Mouse (Mus musculus): ENCODE data around the gene Sept9.

The Sept9 gene

DNA sequence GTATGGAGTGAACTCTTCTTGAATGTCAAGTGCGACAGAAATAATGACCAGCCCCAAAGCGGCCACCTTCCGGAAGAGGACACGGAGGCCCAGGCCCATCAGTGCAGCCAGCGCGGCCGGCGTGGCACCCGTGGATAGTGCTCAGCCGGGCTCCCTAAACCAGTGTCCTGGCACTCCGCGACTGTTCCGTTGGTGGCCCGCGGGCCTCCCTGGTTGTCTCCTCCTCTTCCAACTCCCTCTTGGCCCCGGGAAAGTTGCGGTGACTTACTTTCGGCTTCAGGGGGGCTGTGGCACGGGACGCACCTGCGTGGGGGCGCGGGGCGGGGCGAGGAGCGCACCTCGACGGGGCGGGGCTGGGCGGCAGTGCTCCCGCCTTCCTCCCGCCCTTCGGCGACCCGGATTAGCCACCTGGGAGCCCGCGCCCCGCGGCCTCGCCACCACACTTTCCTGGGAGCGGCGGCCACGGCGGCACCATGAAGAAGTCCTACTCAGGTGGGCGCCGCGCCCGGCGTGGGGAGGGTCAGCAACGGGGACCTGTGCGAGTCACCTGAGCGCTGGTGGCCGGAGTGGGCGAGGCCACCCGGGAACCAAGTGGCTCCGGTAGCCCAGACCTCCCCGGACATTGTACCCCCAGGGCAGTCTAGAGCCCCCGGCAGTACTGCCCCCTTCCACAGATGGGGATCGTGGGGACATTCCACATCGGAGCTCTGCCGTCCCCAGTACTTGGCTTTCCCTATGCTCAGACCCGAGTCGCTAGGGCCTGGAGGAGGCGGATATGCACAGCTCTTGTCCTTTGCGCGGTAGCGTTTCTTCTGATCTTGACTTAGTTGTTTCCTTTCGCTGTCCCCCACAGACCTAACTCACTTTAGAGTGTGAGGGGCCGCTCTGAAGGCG is at the start of gene Sept9:
TSS of gene Sept9 (plus strand) at position 380 of the 894 bp plus-strand sequence.
- peak; percentile 20 for DNase-seq (ENCODE audit: low spot score)

DNA sequence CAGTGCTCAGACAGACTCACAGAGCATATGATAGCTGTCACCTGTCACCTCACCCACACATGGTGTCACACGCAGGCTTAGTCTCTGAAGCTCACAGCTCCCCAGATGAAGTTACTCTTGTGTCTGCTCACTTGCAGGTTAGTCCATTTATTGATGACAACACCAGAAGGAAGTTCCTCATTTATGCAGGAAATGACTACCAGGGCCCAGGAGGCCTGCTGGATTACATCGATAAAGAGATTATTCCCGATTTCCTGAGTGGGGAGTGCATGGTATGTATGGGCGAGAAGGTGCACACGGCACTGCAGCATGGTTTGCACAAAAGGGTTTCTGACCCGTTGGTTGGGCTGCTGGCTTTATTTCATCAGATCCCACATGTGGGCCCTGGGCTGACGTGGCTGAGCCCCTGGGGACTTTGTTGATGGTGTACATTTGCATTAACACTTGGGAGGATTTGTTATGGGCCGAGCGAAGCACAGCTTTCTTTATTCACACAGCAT is 48.9 kb upstream of the Sept9 start:
- no peak for DNase-seq (ENCODE audit: low spot score)

DNA sequence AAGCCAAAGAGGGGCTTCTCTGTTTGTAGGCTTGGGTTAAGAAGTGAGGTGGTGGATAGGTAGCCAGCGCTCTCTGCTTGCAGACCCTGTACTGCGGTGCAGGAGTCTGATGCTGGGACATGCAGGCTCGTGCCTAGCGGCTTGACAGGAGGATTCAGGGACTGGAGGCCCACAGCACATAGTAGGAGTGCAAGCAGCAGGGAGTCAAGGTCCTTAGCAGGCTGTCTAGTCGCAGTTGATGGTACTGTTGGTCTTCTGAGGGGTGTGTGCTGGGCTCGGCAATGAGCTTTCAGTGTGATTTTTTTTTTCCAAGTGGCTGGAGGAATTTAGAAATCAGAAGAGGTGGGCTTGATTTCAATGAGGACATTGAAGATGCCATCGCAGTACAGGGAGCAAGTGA is 48.0 kb upstream of the Sept9 start:
- no peak for DNase-seq (ENCODE audit: low spot score)

DNA sequence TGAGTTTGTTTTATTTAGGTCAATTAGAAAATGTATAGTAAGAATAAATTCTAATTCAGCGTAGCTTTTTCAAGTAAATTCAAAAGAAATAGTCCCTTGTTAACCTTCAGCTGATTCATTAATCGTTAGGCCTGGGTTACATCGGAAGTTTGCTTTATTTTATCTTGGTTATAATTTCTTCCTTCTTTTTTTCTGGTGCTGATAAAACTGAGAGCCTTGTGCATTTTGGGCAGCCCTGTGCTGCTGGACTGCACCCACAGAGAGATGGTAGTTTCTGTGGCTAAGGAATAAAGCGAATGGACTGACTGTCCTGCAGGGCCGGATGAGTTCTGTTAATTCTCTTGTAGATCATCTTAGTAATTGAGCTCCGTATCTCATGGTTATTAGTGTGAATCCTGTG is 46.9 kb upstream of the Sept9 start:
- DNase-seq (ENCODE audit: low spot score): no peak

DNA sequence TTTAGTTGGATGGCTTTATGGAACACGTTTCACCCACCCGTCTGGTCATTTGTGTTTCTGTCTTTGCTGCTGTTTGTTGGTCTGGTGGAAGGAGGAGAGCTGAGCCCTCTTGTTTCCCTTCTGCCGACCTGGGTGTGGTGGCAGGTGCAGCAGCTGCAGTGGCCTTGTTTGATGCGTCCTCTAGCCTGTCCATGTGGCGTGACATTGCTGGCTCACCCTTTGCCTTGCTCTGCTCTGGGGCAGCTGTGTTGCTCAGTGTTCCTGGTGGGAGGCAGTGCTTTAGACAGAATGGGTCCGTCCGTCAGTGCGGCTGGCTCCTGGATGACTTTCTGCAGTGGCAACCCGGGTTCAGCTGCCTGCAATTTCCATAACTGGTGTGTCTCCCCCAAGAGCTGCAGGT is 45.9 kb upstream of the Sept9 start:
- DNase-seq (ENCODE audit: low spot score): no peak

DNA sequence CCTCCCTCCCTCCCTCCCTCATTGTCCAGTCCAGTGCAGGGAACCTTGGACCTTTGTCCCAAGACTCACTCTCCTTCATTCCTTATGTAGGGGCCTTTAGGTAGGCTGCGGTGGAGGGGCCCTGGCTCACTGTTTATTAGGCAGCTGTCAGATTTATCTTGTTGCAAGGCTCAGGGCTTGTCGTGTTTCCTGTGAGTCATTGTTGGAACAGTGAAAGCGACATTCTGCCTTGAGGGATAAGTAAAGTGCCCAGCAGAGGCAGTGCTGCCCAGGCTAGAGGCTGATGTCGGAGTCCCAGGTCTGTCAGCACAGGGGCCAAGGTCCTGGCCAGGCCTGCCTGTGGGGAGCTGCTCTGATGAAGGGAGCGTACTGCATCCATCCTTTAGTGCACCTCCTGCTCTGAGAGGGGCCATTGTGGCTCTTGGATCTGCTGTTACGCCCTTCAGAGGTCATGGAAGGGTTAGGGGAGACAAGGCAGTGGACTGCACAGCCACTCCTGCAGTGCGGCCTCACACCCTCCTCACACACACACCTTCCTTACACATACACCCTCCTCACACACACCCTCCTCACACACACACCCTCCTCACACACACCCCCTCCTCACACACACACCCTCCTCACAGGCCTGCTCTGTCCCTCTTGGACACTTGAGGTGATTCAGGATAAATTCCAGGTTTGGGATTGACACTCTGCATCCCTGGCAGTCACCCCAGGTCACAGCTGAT is 45.2 kb upstream of the Sept9 start:
- DNase-seq (ENCODE audit: low spot score): no peak

DNA sequence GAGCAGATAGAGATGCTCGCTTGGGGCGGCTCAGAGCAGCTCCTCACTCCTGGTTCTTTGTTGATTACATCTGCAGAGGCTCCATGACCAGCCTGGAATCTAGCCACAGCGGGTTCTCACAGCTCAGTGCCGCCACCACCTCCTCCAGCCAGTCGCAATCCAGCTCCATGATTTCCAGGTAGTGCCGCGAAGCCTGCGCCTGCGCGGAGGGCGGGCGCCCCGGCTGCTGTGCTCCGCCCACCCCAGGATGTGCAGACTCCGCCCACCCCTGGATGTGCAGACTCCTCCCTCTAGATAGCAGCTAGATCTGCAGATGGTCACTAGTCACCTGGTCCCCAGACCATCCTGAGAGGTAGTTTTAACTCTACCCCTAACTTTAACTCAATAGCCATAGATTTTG is 42.7 kb upstream of the Sept9 start:
- DNase-seq (ENCODE audit: low spot score): no peak

DNA sequence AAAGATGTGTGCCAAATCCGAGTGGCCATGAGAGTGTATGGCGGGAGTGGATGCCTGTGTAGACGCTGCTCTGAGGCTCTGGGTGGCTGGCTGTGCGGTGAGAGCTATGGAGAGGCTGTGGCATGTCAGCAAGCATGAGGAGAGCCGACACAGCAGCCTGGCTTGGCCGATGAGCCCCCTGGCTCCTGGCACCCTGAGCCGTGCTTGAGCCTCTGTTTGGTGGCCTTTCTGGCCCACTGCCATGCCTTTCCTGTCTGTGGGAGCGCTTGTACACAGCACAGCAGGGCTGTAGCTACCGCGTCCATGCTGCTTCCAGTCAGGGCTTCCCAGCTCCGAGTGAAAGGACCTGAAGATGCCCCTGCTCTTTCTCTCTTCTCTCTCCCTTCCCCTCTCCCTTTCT is 41.1 kb upstream of the Sept9 start:
- no peak for DNase-seq (ENCODE audit: low spot score)

DNA sequence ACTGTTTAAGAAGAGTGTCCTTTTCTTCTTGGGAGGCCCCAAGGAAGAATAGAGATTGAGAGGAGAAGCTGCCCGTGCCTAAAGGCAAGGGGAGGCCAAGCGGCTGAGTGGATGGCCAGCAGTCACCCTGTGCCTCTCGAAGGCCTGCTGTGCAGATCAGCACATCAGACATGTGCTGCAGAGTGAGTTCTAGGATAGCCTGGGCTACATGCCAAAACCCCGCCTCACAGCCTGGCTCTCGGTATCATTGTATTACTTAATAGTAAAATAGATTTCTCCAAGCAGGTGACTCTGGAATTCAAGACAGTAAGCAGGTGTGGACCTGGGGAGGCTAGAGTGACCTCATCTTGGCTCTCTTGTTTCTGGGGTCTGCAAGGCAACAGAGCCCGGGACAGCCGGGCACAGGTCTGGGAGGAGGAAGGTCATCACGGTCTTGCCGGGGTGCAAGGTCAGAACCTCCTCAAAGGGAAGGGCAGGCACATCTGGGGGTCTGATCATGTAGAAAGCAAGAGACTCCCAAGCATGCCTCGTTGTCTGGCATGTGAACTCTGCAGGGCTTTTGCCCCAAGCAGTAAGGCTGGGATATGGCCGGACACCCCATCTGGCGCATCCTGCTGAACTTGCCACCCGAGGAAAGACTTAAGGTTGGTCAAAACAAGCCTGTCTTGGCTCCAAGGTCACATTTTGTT is 40.1 kb upstream of the Sept9 start:
- DNase-seq (ENCODE audit: low spot score): no peak

DNA sequence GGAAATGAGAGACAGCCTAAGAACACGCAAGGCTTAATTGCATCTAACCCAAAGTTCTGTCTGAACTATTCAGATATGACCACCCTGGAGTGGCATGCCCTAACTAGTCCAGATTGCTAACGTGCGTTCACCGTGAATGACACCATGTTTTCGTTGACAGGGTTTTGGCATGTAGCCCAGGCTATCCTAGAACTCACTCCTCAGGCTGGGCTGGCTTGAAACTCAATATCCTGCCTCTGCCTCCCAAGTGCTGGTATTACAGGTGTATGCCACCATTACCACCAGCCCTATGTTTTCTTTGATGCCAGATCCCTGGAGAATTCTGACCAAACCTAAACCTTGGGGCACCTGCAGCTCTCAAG is 39.5 kb upstream of the Sept9 start:
- no peak for DNase-seq (ENCODE audit: low spot score)

DNA sequence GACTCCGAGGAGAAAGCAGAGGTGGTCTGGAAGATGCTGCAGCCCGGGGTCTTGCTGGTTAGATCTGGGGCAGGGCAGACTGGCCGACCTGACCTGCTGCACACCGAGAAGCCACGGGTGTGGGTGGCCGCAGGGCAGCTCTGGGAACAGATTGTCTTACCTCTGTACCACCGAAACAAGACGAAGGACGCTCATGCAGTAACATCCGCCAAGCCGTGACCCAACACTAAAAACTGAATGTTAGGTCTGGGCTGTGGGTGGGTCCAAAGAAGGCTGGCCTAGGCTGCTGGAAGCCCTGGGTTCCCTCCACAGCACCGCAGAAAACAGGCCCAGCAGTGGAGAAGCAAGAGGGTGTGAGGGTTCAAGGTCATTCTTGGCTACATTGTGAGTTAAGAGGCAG is 38.7 kb upstream of the Sept9 start:
- no peak for DNase-seq (ENCODE audit: low spot score)

DNA sequence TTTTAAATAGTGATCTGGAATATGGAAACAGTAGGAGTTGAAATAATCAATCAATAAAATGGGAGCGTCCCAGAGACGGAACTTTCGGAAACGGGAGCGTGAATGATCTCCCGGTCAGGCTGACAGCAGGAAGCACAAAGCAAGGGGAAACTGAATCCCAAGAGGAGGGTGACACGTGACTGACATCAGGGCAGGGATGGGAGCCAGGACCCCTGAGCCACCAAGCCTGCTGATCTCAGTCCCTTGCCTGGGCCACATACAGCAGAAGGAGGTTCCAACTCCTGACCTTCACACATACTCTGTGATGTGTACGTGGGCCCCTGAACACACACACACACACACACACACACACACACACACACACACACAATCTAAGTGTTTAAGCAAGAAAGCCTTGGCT is 37.9 kb upstream of the Sept9 start:
- DNase-seq (ENCODE audit: low spot score): no peak

DNA sequence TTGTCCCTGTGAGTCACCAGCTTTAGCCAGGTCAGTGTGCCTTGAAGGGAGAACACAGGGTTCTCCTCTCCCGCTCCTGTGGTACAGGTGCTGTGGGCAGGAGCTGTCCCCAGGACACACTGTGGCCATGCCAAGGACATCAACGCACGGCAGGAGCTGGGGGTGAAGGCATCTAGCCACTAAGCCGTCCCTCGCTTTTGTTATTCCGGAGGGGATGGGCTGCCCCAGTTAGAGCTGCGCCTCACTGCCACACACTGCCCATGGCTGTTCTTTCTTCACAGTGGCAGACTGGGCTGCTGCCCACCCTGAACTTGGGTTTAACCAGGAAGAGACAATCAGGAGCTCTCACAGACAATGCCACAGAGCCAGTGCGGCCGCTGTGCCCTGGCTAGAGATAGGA is 36.4 kb upstream of the Sept9 start:
- DNase-seq (ENCODE audit: low spot score): no peak

DNA sequence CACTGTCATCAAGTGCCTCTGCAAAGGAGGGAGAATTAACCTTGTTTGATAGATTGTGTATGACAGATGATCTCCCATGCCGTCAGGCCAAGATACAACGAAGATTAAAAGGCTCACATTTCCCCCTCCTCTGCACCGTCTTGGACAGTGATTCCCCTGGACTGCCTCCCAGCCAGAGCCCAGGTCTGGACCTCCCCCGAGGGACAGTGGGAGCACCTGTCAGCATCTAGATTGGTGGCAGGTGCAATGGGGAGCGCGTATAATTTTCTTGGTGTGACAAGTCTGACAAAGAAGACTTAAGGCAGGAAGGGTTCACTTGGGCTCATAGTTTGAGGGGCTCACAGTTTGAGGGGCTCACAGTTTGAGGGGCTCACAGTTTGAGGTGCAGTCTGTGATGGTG is 35.7 kb upstream of the Sept9 start:
- no peak for DNase-seq (ENCODE audit: low spot score)

DNA sequence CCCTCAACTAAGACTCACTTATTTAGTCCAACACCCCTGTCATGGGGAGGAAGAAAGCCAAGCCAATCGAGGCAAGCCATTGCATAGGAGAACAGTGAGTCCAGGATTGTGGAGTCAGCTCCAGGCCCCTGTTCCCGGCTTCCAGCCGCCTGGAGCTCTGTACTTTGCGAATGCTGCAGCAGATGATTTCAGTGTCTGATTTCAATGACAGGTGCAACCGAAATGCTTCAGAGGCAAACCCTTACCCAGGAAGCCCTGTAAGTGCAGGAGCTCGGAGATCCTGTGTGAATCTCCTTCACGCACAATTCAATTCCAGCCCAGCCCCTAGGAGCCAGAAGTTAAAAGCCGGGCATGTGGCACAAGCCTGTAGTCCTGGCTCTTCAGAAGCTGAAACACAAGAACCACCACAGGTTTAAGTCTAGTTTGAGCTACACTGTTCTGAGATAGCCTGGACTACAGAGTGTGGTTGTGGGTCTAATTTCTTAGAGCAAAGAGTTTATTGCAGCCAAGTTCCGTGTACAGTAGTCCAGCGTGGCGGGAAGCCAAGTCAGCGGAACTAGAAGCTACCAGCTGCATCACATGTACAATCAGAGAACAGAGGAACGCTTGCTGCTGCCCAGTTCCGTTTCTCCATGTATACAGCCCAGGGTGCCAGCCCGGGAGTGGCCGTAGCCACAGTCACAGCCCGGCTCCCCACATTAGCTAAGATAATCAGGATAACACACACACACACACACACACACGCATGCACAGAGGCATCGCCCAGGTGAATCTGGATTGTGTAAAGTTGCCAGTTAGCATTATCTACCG is 31.0 kb upstream of the Sept9 start:
- no peak for DNase-seq (ENCODE audit: low spot score)

DNA sequence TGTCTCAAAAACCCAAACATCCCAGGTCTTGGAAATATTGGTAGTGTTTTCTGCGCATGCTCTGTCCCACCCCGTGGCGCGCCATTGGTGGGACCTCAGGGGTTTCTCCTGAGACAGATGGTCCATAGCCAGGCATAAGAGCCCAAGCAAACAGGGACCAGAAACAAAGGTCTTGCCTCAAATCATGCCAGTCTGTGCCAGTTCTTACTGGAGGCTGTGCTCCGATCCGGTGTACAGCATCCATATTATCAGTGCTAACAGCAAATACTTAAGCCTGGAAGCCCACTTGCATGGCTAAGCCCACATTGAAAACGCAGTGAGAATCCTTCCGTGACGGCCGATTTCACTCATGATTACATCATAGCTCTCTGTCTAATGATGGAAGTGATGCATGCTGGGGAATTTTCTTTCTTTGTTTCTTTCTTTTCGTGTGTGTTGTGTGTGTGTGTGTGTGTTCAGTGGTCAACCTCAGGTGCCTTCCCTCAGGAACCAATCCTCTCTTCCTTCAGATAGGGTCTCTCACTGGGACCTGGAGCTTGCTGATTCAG is 30.3 kb upstream of the Sept9 start:
- no peak for DNase-seq (ENCODE audit: low spot score)

DNA sequence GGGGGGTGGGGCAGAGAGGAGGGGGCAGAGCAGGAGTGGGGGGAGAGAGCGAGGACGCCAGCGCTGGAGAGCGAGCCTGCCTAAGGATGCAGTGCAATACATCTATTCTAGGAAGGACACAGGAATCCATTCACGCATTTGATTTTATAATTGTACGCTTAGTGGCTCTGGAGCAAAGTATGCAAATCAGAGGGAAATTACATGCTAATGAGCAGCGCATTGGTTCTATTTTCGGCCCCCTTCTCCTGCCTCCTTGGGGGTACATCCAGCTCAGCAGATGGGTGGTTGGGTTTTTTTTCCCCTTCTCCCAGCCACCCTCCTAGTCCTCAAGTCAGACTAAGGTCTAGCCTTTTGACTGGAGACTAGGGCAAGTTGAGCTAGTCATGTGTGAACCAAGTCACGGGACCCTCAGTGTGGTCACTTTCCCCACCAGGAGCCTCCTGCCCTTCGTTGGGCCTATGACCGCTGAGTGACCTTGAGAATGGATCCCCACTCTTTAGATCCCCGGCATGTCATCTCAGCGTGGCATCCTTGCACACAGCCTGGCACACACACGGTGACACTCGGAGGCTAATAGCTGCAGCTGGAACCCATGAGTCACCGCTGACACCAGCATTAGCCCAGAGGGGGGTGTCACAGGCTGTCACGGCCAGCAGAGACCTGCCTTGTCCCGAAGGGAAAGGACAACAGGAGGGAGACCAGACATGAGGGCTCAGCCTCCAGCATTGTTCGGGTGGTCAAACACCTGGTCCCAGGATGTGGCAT is 29.5 kb upstream of the Sept9 start:
- no peak for DNase-seq (ENCODE audit: low spot score)

DNA sequence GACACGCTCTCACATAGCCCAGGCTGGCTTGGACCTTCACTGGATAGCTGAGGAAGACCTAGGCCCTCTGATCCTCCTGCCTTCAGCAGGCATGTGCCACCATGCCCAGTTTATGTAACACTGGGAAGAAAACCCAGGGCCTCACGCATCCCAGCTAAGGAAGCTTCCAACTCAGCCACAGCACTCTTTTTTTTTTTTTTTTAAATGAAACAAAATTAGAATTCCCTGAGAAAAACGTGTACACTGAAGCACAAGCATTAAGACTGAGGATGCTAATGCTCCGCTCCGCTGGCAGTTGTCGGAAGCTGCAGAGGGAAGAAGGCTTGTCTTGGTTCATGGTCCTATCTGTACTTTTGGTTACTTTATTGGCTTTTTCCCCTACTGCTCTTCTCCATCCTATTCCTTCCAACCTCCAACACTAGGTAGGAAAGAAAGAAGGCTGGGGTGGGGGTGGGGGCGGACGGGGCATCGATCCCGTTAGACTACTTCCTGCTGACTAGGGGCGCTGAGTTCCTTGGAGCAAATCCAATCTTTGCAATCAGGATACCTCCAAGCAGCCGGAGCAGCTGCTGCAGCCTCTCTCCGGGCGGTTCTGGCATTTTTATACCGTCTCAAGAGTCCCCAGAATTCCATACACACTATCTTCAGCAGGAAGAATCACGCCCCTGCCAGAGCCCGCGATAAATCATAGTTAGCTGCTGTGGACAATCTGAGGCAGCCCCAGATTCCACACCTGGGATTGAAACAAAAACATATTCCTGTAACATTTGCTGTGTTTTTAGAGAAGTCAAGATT is 25.2 kb upstream of the Sept9 start:
- no peak for DNase-seq (ENCODE audit: low spot score)

DNA sequence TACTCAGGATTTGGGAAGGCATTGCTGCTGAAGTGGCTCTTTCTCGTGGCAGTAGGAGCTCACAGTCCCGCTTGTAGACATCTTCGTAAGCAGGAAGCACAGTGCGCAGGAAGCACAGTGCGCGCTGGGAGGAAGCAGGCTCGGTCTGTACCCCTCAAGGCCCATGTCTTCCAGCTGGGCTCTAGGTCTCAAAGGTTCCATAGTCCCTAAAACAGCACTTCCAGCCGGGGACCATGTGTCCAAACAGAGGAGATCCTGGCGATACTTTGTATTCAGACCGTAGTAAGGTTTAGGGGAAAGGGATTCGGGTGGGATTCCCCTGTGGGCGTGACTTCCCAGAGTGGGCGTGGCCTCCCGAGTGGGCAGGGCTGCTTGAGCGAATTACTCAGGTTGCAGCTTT is 24.5 kb upstream of the Sept9 start:
- DNase-seq (ENCODE audit: low spot score): peak; percentile 34

DNA sequence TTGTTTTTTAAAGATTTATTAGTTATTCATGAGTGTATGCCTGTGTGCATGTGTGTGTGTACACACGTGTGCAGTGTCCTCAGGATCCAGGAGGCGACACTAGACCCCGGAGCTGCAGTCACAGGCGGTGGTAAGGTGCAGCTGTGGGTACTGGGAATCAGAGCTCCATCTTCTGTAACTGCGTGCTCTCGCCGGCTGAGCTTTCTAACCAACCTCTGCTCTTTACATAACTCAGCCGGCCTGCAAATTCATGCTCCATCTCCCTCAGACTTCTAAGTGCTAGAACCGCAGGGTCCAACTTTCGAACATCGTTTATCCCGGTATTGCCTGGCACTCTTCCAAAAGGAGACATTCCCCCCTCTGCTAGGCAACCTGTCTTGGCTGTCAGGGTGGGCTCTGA is 24.0 kb upstream of the Sept9 start:
- DNase-seq (ENCODE audit: low spot score): no peak

All from T-cell, adult 2 months (primary cell).